Mouse (Mus musculus) olfactory bulb, adult 2 months (tissue): ENCODE measurements around the gene Gm5269. TPM values are rescaled to one million over a fixed set of nuclear protein-coding genes. Genes with fewer than 3 reads are reported as not detected.

Experiments used
- H3K27ac ChIP-seq: fragments of 200-500 bp; 2 replicates; pipeline ENCODE4 v1.5.1; 2012; ENCODE audit warnings: low read depth, low read length; ENCODE audit not compliant: insufficient read depth
- H3K4me1 ChIP-seq: fragments of 200-500 bp; 2 replicates; pipeline ENCODE4 v1.6.1; 2012; ENCODE audit warnings: low read length; ENCODE audit not compliant: control insufficient read depth, insufficient read depth
- H3K4me3 ChIP-seq: fragments of 200-500 bp; 2 replicates; pipeline ENCODE4 v1.5.1; 2012; ENCODE audit warnings: mild to moderate bottlenecking, low read depth, low read length, moderate library complexity; ENCODE audit not compliant: insufficient read depth
- CTCF ChIP-seq: fragments of 200-500 bp; IDR thresholded peaks from 2 replicates; pipeline ENCODE4 v1.5.1; 2012; ENCODE audit warnings: low read depth, mild to moderate bottlenecking, low read length, moderate library complexity; ENCODE audit not compliant: insufficient read depth
- POLR2A ChIP-seq: fragments of 200-500 bp; IDR thresholded peaks from 2 replicates; pipeline ENCODE4 v1.6.1; 2012; ENCODE audit warnings: mild to moderate bottlenecking, low read depth, low read length, moderate library complexity; ENCODE audit not compliant: insufficient read depth
- WGBS: fragments of 180-500 bp; shearing (Covaris S2); methylation state at CpG from one replicate; pipeline ENCODE4 v1.1.7; 2018; 5-methylcytosine and 5-hydroxymethylcytosine counted together
- polyA plus RNA-seq: library from polyadenylated mRNA; stranded (reverse); fragments of >200 nt; gene quantifications from 2 replicates; pipeline ENCODE4 v1.2.4, GENCODE M21; 2012; ENCODE audit warnings: low replicate concordance; ENCODE audit not compliant: missing spikeins, insufficient read depth, insufficient read length

Gene Gm5269
- polyA plus RNA-seq, 1 experiment = not detected

DNA sequence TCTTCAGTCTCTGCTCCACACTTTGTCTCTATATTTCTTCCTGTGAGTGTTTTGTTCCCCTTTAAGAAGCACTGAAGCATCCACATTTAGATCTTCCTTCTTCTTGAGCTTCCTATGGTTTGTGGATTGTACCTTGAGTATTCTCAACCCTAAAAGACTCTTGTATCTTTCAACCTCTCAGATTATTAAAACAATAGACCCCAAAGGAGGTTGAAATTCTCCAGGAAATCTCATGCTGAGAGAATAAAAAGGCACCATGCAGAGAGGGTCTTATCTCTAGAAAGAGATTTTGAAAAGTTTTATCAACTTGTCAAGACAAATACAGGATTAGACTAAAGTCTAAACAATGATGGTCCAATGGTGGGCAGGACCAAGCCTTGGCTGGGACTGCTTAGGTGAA is 6.7 kb downstream of the Gm5269 start:
- H3K4me1 ChIP-seq = no peaks in the 10 kb centered on the region
- TF ChIP-seq CTCF = no peak
- no peak for TF ChIP-seq POLR2A
- H3K4me3 ChIP-seq = no peak overlapping the region
- no peak overlapping the region for H3K27ac ChIP-seq

DNA sequence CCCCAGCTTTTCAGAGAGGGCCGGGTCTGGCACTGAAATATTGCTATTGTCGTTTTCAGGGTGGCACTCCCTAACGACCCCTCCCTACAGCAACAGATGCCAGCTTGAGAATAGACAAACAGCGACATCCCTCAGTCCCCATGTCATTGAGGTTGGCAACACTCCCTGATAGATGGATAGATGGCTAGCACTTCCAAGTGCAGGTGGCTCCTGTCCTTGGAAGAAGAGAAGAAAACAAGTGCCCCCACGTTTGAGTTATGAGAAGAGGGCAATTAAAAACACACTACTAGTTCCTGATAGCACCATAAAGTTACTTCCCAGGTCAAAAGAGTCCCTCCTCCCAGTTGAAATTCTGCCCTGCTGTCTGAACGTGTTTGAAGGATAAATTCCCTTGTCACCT is 8.0 kb downstream of the Gm5269 start:
- TF ChIP-seq POLR2A = no peak
- TF ChIP-seq CTCF = no peak
- H3K4me3 ChIP-seq = no peak overlapping the region
- no peak overlapping the region for H3K27ac ChIP-seq
- 28% methylated on average over 6 of the region's 6 CpGs for WGBS
- H3K4me1 ChIP-seq = no peaks in the 10 kb centered on the region

DNA sequence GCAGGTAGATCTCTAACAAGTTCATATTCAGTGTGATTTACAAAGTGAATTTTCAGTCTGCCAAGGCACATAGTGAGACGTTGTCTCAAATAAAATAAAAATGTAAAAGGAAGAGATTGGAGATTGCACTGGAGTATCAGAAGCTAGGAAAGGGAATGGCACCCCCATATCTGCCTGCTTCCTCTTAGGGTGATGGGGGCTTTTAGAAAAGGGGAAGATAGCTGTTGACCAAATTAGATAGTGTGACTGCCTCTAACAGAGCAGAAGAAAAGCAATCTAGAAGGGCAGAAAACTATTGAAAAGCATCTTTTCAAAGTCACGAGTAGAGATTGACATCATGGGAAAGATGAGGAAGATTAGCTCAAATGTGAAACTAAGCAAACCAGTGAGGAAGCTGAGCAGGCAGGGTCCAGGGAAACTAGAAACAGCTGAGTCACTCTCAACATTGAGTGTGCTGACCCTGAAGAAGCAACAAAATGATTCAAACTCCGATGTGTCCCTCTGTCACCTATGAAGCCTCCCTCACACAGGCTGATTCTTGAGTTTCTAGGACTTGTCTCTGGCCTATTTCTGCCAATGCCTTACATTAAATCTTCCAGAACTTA is 8.7 kb downstream of the Gm5269 start:
- no peak for TF ChIP-seq POLR2A
- H3K4me1 ChIP-seq = no peaks in the 10 kb centered on the region
- no peak overlapping the region for H3K27ac ChIP-seq
- H3K4me3 ChIP-seq = no peak overlapping the region
- WGBS = 85% methylated on average over 3 of the region's 3 CpGs

DNA sequence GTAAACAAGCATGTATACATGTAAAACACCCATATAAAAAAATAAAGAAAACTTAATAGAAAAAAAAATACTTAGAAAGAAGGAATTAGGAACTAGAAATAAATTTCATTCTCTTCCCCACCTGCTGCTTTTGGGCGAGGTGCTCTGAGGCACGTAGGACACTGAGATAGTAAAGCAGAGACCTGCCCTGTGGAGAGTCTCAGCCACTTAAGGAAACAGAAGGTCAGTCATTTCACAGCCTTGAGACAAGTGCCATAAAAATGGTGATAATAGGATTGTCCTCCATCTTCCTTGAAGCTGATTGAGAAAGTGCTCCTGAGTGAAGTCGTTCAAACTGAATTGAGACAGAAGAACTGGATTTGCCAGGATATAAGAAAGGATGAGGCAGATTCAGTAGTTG is 12.6 kb downstream of the Gm5269 start:
- no peak overlapping the region for H3K4me3 ChIP-seq
- 91% methylated on average over 3 of the region's 3 CpGs for whole genome bisulfite sequencing
- no peaks in the 10 kb centered on the region for H3K4me1 ChIP-seq
- TF ChIP-seq POLR2A = no peak
- no peak for TF ChIP-seq CTCF
- no peak overlapping the region for H3K27ac ChIP-seq

DNA sequence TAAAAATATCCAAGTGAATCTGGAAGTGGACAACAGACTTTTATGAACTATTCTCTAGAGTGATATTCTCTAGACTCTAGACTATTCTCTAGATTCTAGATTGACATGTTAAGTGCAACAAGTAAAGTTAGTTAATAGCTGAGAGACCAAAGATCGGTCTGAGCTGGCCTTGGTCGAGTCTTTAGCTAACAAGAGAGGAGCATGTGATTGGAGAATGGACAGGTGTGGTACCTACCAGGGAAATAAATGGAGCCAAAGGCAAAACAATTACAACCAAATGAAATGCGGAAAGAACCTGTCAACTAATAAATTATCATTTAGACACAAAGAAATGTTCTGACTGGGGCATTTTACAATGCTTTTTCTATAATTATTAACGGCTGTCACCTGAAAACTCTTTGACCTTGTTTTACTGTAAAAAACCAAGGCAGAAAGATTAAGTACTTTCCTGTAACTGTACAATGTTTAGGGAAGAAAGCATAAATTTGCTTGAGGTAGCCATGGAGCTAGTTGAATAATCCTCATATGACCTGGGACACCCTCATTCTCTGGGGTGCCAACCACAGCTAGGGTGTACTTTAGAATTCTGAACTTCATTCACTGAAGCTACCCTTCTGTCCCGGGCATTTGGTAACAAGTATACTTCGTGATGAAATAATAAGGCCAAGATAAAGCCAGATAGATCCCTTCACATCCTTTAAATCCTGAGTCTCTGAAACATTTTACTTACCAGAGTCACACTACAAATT is 13.4 kb downstream of the Gm5269 start:
- Histone ChIP-seq H3K4me1 (no peaks in the 10 kb centered on the region), H3K27ac (no peak overlapping the region), H3K4me3 (no peak overlapping the region)
- TF ChIP-seq POLR2A (no peak), CTCF (no peak)
- WGBS = 90% methylated on average over 6 of the region's 6 CpGs

DNA sequence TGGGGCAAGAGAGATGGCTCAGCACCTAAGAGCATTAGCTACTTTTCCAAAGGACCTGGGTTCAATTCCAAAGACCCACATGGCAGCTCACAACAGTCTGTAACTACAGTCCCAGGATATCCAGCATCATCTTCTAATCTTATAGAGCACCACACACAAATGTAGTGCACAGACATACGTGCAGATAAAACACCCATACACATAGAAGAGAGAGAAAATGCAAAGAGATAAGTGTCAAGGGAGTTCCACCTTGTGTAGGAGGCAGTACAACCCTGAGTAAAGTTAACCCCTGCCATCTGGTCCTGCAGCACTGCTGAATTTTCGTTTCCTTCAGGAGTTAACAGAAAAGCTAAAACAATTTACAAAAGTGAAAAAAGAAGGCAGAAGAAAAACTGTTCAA is 14.4 kb downstream of the Gm5269 start:
- no peak for TF ChIP-seq POLR2A
- no peak for TF ChIP-seq CTCF
- H3K4me3 ChIP-seq = no peak overlapping the region
- no peak overlapping the region for H3K27ac ChIP-seq
- no peaks in the 10 kb centered on the region for H3K4me1 ChIP-seq
- 70% methylated on average over 2 of the region's 2 CpGs for WGBS

DNA sequence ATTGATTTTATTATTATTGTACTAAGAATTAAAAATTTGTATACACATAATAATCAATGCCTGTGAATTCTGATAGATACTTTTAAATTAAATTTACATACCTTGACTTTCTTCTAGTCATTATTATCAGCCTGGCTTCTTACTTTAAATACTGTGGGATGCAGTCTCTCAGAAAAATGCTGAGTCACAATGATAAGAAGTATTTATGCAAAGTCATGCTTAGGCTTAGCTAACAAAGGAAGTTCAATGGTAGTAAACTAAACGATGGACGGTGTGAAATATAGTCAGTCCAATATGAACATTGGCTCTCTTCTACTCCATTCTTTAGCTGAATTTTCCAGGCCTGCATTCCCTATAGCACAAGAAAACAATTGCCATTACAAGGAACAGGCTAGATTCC is 16.8 kb downstream of the Gm5269 start:
- WGBS = 77% methylated on average over 2 of the region's 2 CpGs
- Histone ChIP-seq H3K4me3 (no peak overlapping the region), H3K4me1 (no peaks in the 10 kb centered on the region), H3K27ac (no peak overlapping the region)
- TF ChIP-seq POLR2A = no peak
- TF ChIP-seq CTCF = no peak

DNA sequence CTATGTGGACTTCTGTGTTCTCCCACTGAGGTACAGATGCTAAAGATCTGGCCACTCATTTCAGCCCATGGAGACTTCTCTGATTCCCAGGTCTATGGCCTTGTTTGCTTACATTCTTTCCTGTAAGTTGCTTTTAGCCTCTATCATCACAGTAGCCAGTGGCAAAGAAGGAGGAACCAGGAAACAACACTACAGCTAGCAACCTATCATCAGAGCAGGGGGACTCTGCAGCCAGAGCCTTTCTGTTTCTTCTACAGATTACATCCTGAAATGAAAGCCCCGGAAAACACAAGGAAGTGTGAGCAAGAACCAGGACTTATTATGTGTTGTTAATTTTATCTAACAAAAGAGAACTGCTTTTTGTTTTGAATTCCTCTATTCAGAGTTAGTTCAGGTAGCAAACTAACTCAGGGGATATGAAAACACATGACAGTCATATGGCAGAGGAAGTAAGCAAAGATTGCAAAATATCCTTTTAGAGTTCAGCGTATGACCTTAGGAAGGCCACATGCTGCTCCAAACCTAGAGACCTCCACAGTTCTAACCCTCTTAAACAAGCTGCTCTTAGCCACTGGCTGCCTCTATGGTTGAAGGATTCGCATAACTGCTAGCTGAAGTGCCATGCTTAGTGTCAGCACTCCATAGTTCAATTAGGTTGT is 21.5 kb downstream of the Gm5269 start:
- H3K4me3 ChIP-seq = no peak overlapping the region
- H3K4me1 ChIP-seq = no peaks in the 10 kb centered on the region
- no peak overlapping the region for H3K27ac ChIP-seq
- WGBS = 80% methylated on average over 3 of the region's 3 CpGs
- TF ChIP-seq POLR2A = no peak

DNA sequence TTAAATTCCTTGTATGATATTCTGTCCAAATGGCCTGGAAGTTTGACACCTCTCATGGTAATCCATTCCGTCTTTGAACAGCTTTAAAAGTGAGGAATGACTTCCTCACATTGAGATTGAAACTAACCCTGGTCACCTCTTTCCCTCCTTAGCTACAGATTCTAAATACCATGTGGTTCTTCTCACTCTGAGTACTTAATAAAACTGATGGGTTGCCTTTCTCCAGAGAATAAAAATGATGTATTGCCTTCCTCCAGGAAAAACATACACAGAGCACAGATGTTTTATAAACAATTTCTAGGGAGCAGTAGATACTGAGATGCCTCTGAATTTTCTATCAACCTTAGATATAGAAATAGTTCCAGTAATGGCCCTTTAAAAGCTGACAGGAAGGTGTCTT is 22.0 kb downstream of the Gm5269 start:
- WGBS = 93% methylated on average over 1 of the region's 1 CpGs
- TF ChIP-seq POLR2A = no peak
- TF ChIP-seq CTCF = no peak
- no peak overlapping the region for H3K27ac ChIP-seq
- no peak overlapping the region for H3K4me3 ChIP-seq
- no peaks in the 10 kb centered on the region for H3K4me1 ChIP-seq
